Comparison of ENCODE assay signal across 8 mouse cellular contexts in genomic region chr2:26628792-26629437, GRCm38 (mm10). TPM values are rescaled to one million over a fixed set of nuclear protein-coding genes. Genes with fewer than 3 reads are reported as not detected.
DNase-seq lines count a peak whose midpoint lies in the region; ATAC-seq and TF ChIP-seq lines count a peak whose summit lies in the region.

No protein-coding gene starts in this region.

- H3K27ac ChIP-seq in kidney, embryonic 15.5 days = peak overlapping the region; percentile 81
- H3K27ac ChIP-seq in heart, postnatal 0 days (ENCODE audit: low read depth) = no peak overlapping the region

- H3K9me3 ChIP-seq in kidney, embryonic 15.5 days (replicated peaks) = no peaks in the 10 kb centered on the region
- H3K9me3 ChIP-seq in heart, postnatal 0 days (replicated peaks; ENCODE audit: control insufficient read depth, low read length) = no peaks in the 10 kb centered on the region

- WGBS in kidney, embryonic 15.5 days = 22% methylated on average over 5 of the region's 5 CpGs
- 33% methylated on average over 5 of the region's 5 CpGs for WGBS in heart, postnatal 0 days

- peak; percentile 35 for ATAC-seq in kidney, embryonic 15.5 days (replicated peaks; ENCODE audit: low FRiP score)
- ATAC-seq in heart, postnatal 0 days (ENCODE audit: insufficient read depth, low read depth) = peak; percentile 40
- no peak for ATAC-seq in megakaryocyte progenitor cell, adult 5-6 weeks (replicated peaks; ENCODE audit: poor library complexity)

- peak overlapping the region; percentile 98 for H3K4me2 ChIP-seq in kidney, embryonic 15.5 days
- peak overlapping the region; percentile 90 for H3K4me2 ChIP-seq in heart, postnatal 0 days (ENCODE audit: low read depth, low read length)

- peaks cover under 1% of the 10 kb centered on the region; the same call in 1 of the 2 replicates for H3K36me3 ChIP-seq in kidney, embryonic 15.5 days
- H3K36me3 ChIP-seq in heart, postnatal 0 days (replicated peaks; ENCODE audit: control insufficient read depth, insufficient read depth, low read length) = no peaks in the 10 kb centered on the region

- H3K9ac ChIP-seq in kidney, embryonic 15.5 days = peak overlapping the region; percentile 89
- H3K9ac ChIP-seq in heart, postnatal 0 days (replicated peaks; ENCODE audit: low read depth, low read length) = peak overlapping the region; percentile 58

- peaks cover 34% of the 10 kb centered on the region for H3K4me1 ChIP-seq in kidney, embryonic 15.5 days
- H3K4me1 ChIP-seq in heart, postnatal 0 days (ENCODE audit: control insufficient read depth, insufficient read depth) = no peaks in the 10 kb centered on the region; the same call in 1 of the 2 replicates

- H3K4me3 ChIP-seq in kidney, embryonic 15.5 days (replicated peaks) = peak overlapping the region; percentile 72
- H3K4me3 ChIP-seq in heart, postnatal 0 days (ENCODE audit: low read depth, low read length) = peak overlapping the region; percentile 61

- no peaks in the 10 kb centered on the region for H3K27me3 ChIP-seq in kidney, embryonic 15.5 days
- H3K27me3 ChIP-seq in heart, postnatal 0 days (ENCODE audit: control insufficient read depth, insufficient read depth, low read length) = no peaks in the 10 kb centered on the region; the same call in 1 of the 2 replicates

- DNase-seq in kidney, adult 11 months = no peak
- peak; percentile 43 for DNase-seq in brain, adult 2 months (ENCODE audit: low read depth, low spot score)
- no peak for DNase-seq in heart, postnatal 0 days (ENCODE audit: low spot score)
- DNase-seq in mesoderm, embryonic 11.5 days (ENCODE audit: low read depth, low spot score) = peak; percentile 34
- DNase-seq in thymus, postnatal 4 days = no peak
- DNase-seq in gastrocnemius, postnatal 25 days = no peak

- no peak for TF ChIP-seq CTCF in heart, postnatal 0 days (IDR thresholded peaks at IDR 0.05; ENCODE audit: low read depth)

- no peak for TF ChIP-seq EP300 in heart, postnatal 0 days (IDR thresholded peaks at IDR 0.05; ENCODE audit: low read depth)

RNA-seq across cellular contexts. Expression of gene Fam69b, which starts 0.7 kb away (rescaled TPM):
- polyA plus RNA-seq in kidney, embryonic 15.5 days (2015; fragmentation: Nextera tagmentation; extraction: Ambion mirVana) = 32.9 and 33.1 TPM in 2 replicates
- 16.5 and 23.2 TPM in 2 replicates for total RNA-seq in heart, postnatal 0 days (2014; rRNA removed; ENCODE audit: low replicate concordance)
- 7.7 and 9.7 TPM in 2 replicates for polyA plus RNA-seq in heart, postnatal 0 days (2015; fragmentation: Nextera tagmentation; extraction: Ambion mirVana)
- total RNA-seq in megakaryocyte progenitor cell, adult 5-6 weeks (2015) = 2.8 and 4.8 TPM in 2 replicates
- 9.2 and 9.4 TPM in 2 replicates for total RNA-seq in megakaryocyte progenitor cell, adult 5-6 weeks (2017)
- 1 to 10 TPM; 1.3 to 2.5 TPM for total RNA-seq in gastrocnemius, postnatal 25 days (2021)

RNA-seq across cellular contexts. Expression of gene Agpat2, which starts 24.7 kb away (rescaled TPM):
- polyA plus RNA-seq in kidney, embryonic 15.5 days (2015; fragmentation: Nextera tagmentation; extraction: Ambion mirVana) = 41.7 and 47.7 TPM in 2 replicates
- 41.0 and 49.3 TPM in 2 replicates for total RNA-seq in heart, postnatal 0 days (2014; rRNA removed; ENCODE audit: low replicate concordance)
- polyA plus RNA-seq in heart, postnatal 0 days (2015; fragmentation: Nextera tagmentation; extraction: Ambion mirVana) = 23.9 and 24.1 TPM in 2 replicates
- 47.8 and 50.3 TPM in 2 replicates for total RNA-seq in megakaryocyte progenitor cell, adult 5-6 weeks (2015)
- total RNA-seq in megakaryocyte progenitor cell, adult 5-6 weeks (2017) = 43.5 and 52.3 TPM in 2 replicates
- total RNA-seq in gastrocnemius, postnatal 25 days (2021) = 10 to 100 TPM in 1 of 2 experiments, 1 to 10 TPM in 1; 3.0 to 14.6 TPM

RNA-seq across cellular contexts. Expression of gene Lcn4, which starts 42.2 kb away (rescaled TPM):
- not detected in 2 replicates for polyA plus RNA-seq in kidney, embryonic 15.5 days (2015; fragmentation: Nextera tagmentation; extraction: Ambion mirVana)
- total RNA-seq in heart, postnatal 0 days (2014; rRNA removed; ENCODE audit: low replicate concordance) = not detected in 2 replicates
- polyA plus RNA-seq in heart, postnatal 0 days (2015; fragmentation: Nextera tagmentation; extraction: Ambion mirVana) = not detected in 2 replicates
- 0.30 and 1.6 TPM in 2 replicates for total RNA-seq in megakaryocyte progenitor cell, adult 5-6 weeks (2015)
- not detected in 2 replicates for total RNA-seq in megakaryocyte progenitor cell, adult 5-6 weeks (2017)
- total RNA-seq in gastrocnemius, postnatal 25 days (2021) = not detected

RNA-seq across cellular contexts. Expression of gene Gm20532, which starts 42.5 kb away (rescaled TPM):
- not detected in 2 replicates for polyA plus RNA-seq in kidney, embryonic 15.5 days (2015; fragmentation: Nextera tagmentation; extraction: Ambion mirVana)
- total RNA-seq in heart, postnatal 0 days (2014; rRNA removed; ENCODE audit: low replicate concordance) = not detected in 2 replicates
- polyA plus RNA-seq in heart, postnatal 0 days (2015; fragmentation: Nextera tagmentation; extraction: Ambion mirVana) = not detected in 2 replicates
- total RNA-seq in megakaryocyte progenitor cell, adult 5-6 weeks (2015) = not detected in 2 replicates
- not detected in 2 replicates for total RNA-seq in megakaryocyte progenitor cell, adult 5-6 weeks (2017)
- not detected for total RNA-seq in gastrocnemius, postnatal 25 days (2021)

RNA-seq across cellular contexts. Expression of gene Egfl7, which starts 49.1 kb away (rescaled TPM):
- polyA plus RNA-seq in kidney, embryonic 15.5 days (2015; fragmentation: Nextera tagmentation; extraction: Ambion mirVana) = 218 and 219 TPM in 2 replicates
- 375 and 401 TPM in 2 replicates for total RNA-seq in heart, postnatal 0 days (2014; rRNA removed; ENCODE audit: low replicate concordance)
- 158 and 159 TPM in 2 replicates for polyA plus RNA-seq in heart, postnatal 0 days (2015; fragmentation: Nextera tagmentation; extraction: Ambion mirVana)
- total RNA-seq in megakaryocyte progenitor cell, adult 5-6 weeks (2015) = 29.9 and 58.3 TPM in 2 replicates
- total RNA-seq in megakaryocyte progenitor cell, adult 5-6 weeks (2017) = 24.6 and 24.9 TPM in 2 replicates
- 10 to 100 TPM; 42.3 to 67.2 TPM for total RNA-seq in gastrocnemius, postnatal 25 days (2021)

Comparison
In these comparisons a context has a peak if more than half of its experiments do, and no peak if none do; other contexts are left out.
1. DNase-seq: peak in brain, adult 2 months (single experiment) and mesoderm, embryonic 11.5 days (single experiment); none in kidney, adult 11 months (single experiment), heart, postnatal 0 days (single experiment), thymus, postnatal 4 days (single experiment) and gastrocnemius, postnatal 25 days (single experiment).